Mouse (Mus musculus) midbrain, embryonic 14.5 days (tissue): ENCODE results near the gene Ifng. TPM values are rescaled to one million over a fixed set of nuclear protein-coding genes. Genes with fewer than 3 reads are reported as not detected.
"Not testable (repeated sequence)": the region's sequence is repeated elsewhere in the genome, so short reads cannot be mapped to it uniquely, and the experiment has no call there.

Source experiments
- ATAC-seq: fragments of 200-750 bp; cut with Nextera tagmentation; 2 replicates; pipeline ENCODE4 v1.8.0; 2017; ENCODE audit warnings: moderate number of reproducible peaks, moderate library complexity; ENCODE audit not compliant: low FRiP score, low TSS enrichment
- DNase-seq: peaks from one replicate; pipeline ENCODE4 v3.0.0-alpha.2; 2015
- H3K27ac ChIP-seq: fragments of 300-500 bp; sonication (generic); replicated peaks from 2 replicates; pipeline ENCODE4 v1.5.1; 2014; ENCODE audit warnings: mild to moderate bottlenecking, low read depth, low read length, moderate library complexity
- H3K27me3 ChIP-seq: fragments of 300-500 bp; sonication (generic); 2 replicates; pipeline ENCODE4 v1.6.1; 2014; ENCODE audit warnings: low read length, control low read depth, mixed read lengths; ENCODE audit not compliant: control insufficient read depth, insufficient read depth
- H3K36me3 ChIP-seq: fragments of 300-500 bp; sonication (generic); 2 replicates; pipeline ENCODE4 v1.6.1; 2014; ENCODE audit warnings: low read length, control low read depth; ENCODE audit not compliant: control insufficient read depth, insufficient read depth
- H3K4me1 ChIP-seq: fragments of 300-500 bp; sonication (generic); 2 replicates; pipeline ENCODE4 v1.6.1; 2014; ENCODE audit warnings: mild to moderate bottlenecking, antibody characterized with exemption, low read length, control low read depth; ENCODE audit not compliant: control insufficient read depth, insufficient read depth
- H3K4me2 ChIP-seq: fragments of 300-500 bp; sonication (generic); 2 replicates; pipeline ENCODE4 v1.6.1; 2014; ENCODE audit warnings: mild to moderate bottlenecking, low read length, moderate library complexity
- H3K4me3 ChIP-seq: fragments of 300-500 bp; sonication (generic); replicated peaks from 2 replicates; pipeline ENCODE4 v1.5.1; 2014; ENCODE audit warnings: low read depth, low read length
- H3K9ac ChIP-seq: fragments of 300-500 bp; sonication (generic); replicated peaks from 2 replicates; pipeline ENCODE4 v1.6.1; 2014; ENCODE audit warnings: mild to moderate bottlenecking, low read length, moderate library complexity
- H3K9me3 ChIP-seq: fragments of 300-500 bp; sonication (generic); 2 replicates; pipeline ENCODE4 v1.6.1; 2016; ENCODE audit warnings: low read length, control low read depth, mixed read lengths; ENCODE audit not compliant: control insufficient read depth
- WGBS: fragments of 180-500 bp; shearing (Covaris S2); extraction: QIAGEN DNeasy Blood & Tissue Kit; methylation state at CpG from one replicate; pipeline ENCODE4 v1.1.7; 2014; 5-methylcytosine and 5-hydroxymethylcytosine counted together
- polyA plus RNA-seq: library from polyadenylated mRNA; unstranded; fragments of >200 nt; fragmentation: Nextera tagmentation; extraction: Ambion mirVana; gene quantifications from 2 replicates; pipeline ENCODE4 v1.2.1, GENCODE M21; 2014

The Ifng gene
- polyA plus RNA-seq, 1 experiment from 2014 or later: not detected

- Histone ChIP-seq H3K9me3 (no peaks in the 10 kb centered on the region), H3K4me2 (no peak overlapping the region), H3K27ac (no peak overlapping the region), H3K4me3 (no peak overlapping the region), H3K9ac (no peak overlapping the region), H3K36me3 (no peaks in the 10 kb centered on the region), H3K4me1 (no peaks in the 10 kb centered on the region), H3K27me3 (no peaks in the 10 kb centered on the region)
- ATAC-seq (no peak), DNase-seq (no peak)
- WGBS: 80% methylated on average over 13 of the region's 13 CpGs
Measured at GRCm38 (mm10) chr10:118470296-118470957, 29.6 kb downstream of the Ifng start.

- not testable (repeated sequence) for H3K27me3 ChIP-seq, H3K27ac ChIP-seq, H3K4me3 ChIP-seq, H3K4me1 ChIP-seq, ATAC-seq, H3K9ac ChIP-seq, H3K36me3 ChIP-seq, H3K4me2 ChIP-seq, H3K9me3 ChIP-seq, DNase-seq
- WGBS: 82% methylated on average over 1 of the region's 1 CpGs
Measured at GRCm38 (mm10) chr10:118472846-118473245, 32.0 kb downstream of the Ifng start.

GRCm38 (mm10) chr10:118476696-118477095 is 35.9 kb downstream of the Ifng start:
- 89% methylated on average over 2 of the region's 2 CpGs for WGBS
- ATAC-seq (no peak), DNase-seq (no peak)
- no peak overlapping the region for H3K9ac ChIP-seq
- H3K4me2 ChIP-seq: no peak overlapping the region
- no peaks in the 10 kb centered on the region for H3K9me3 ChIP-seq
- H3K27ac ChIP-seq: no peak overlapping the region
- no peak overlapping the region for H3K4me3 ChIP-seq
- no peaks in the 10 kb centered on the region for H3K36me3 ChIP-seq
- no peaks in the 10 kb centered on the region for H3K4me1 ChIP-seq
- H3K27me3 ChIP-seq: no peaks in the 10 kb centered on the region

GRCm38 (mm10) chr10:118477297-118477696 is 36.5 kb downstream of the Ifng start:
- Histone ChIP-seq H3K27ac (no peak overlapping the region), H3K4me1 (no peaks in the 10 kb centered on the region), H3K27me3 (no peaks in the 10 kb centered on the region), H3K9me3 (no peaks in the 10 kb centered on the region), H3K36me3 (no peaks in the 10 kb centered on the region), H3K4me2 (no peak overlapping the region), H3K4me3 (no peak overlapping the region), H3K9ac (no peak overlapping the region)
- DNase-seq (no peak), ATAC-seq (no peak)
- 94% methylated on average over 2 of the region's 2 CpGs for WGBS

- 88% methylated on average over 4 of the region's 4 CpGs for WGBS
Measured at GRCm38 (mm10) chr10:118479244-118479643, 38.4 kb downstream of the Ifng start.

GRCm38 (mm10) chr10:118480118-118480517 is 39.3 kb downstream of the Ifng start:
- H3K27ac ChIP-seq: no peak overlapping the region
- H3K9me3 ChIP-seq: no peaks in the 10 kb centered on the region
- 98% methylated on average over 5 of the region's 5 CpGs for WGBS
- H3K4me3 ChIP-seq: no peak overlapping the region
- H3K9ac ChIP-seq: no peak overlapping the region
- no peaks in the 10 kb centered on the region for H3K4me1 ChIP-seq
- H3K4me2 ChIP-seq: no peak overlapping the region
- H3K36me3 ChIP-seq: no peaks in the 10 kb centered on the region
- no peaks in the 10 kb centered on the region for H3K27me3 ChIP-seq
- DNase-seq (no peak), ATAC-seq (no peak)

More at GRCm38 (mm10) chr10:118479244-118479643, 38.4 kb downstream of the Ifng start:
- Histone ChIP-seq H3K4me1 (no peaks in the 10 kb centered on the region), H3K36me3 (no peaks in the 10 kb centered on the region), H3K4me3 (no peak overlapping the region), H3K9me3 (no peaks in the 10 kb centered on the region), H3K27ac (no peak overlapping the region), H3K9ac (no peak overlapping the region), H3K4me2 (no peak overlapping the region), H3K27me3 (no peaks in the 10 kb centered on the region)
- no peak for ATAC-seq
- DNase-seq: no peak

GRCm38 (mm10) chr10:118480793-118481192 is 39.9 kb downstream of the Ifng start:
- Histone ChIP-seq H3K27ac (no peak overlapping the region), H3K9me3 (no peaks in the 10 kb centered on the region), H3K36me3 (no peaks in the 10 kb centered on the region), H3K9ac (no peak overlapping the region), H3K4me1 (no peaks in the 10 kb centered on the region), H3K27me3 (no peaks in the 10 kb centered on the region), H3K4me3 (no peak overlapping the region), H3K4me2 (no peak overlapping the region)
- DNase-seq (no peak), ATAC-seq (no peak)
- WGBS: 95% methylated on average over 7 of the region's 7 CpGs

GRCm38 (mm10) chr10:118494109-118494508 is 53.3 kb downstream of the Ifng start:
- no peak for DNase-seq
- Histone ChIP-seq H3K36me3 (no peaks in the 10 kb centered on the region), H3K4me3 (no peak overlapping the region), H3K4me2 (no peak overlapping the region), H3K9ac (no peak overlapping the region), H3K27ac (no peak overlapping the region), H3K4me1 (no peaks in the 10 kb centered on the region), H3K27me3 (no peaks in the 10 kb centered on the region), H3K9me3 (no peaks in the 10 kb centered on the region)
- no peak for ATAC-seq
- WGBS: 80% methylated on average over 1 of the region's 1 CpGs

- H3K4me3 ChIP-seq: no peak overlapping the region
- no peaks in the 10 kb centered on the region for H3K36me3 ChIP-seq
- H3K27me3 ChIP-seq: no peaks in the 10 kb centered on the region
- H3K4me2 ChIP-seq: no peak overlapping the region
- H3K4me1 ChIP-seq: no peaks in the 10 kb centered on the region
- ATAC-seq (no peak), DNase-seq (no peak)
- 90% methylated on average over 1 of the region's 1 CpGs for whole genome bisulfite sequencing
- H3K9ac ChIP-seq: no peak overlapping the region
- H3K9me3 ChIP-seq: no peaks in the 10 kb centered on the region
- no peak overlapping the region for H3K27ac ChIP-seq
Measured at GRCm38 (mm10) chr10:118495362-118495761, 54.5 kb downstream of the Ifng start.
